Mouse (Mus musculus): ENCODE measurements around the gene Gal3st1.
A peak's percentile ranks its signal among the peaks of the same experiment; 100 is the strongest.
"Not testable (repeated sequence)": the region's sequence is repeated elsewhere in the genome, so short reads cannot be mapped to it uniquely, and the experiment has no call there.

The Gal3st1 gene

DNA sequence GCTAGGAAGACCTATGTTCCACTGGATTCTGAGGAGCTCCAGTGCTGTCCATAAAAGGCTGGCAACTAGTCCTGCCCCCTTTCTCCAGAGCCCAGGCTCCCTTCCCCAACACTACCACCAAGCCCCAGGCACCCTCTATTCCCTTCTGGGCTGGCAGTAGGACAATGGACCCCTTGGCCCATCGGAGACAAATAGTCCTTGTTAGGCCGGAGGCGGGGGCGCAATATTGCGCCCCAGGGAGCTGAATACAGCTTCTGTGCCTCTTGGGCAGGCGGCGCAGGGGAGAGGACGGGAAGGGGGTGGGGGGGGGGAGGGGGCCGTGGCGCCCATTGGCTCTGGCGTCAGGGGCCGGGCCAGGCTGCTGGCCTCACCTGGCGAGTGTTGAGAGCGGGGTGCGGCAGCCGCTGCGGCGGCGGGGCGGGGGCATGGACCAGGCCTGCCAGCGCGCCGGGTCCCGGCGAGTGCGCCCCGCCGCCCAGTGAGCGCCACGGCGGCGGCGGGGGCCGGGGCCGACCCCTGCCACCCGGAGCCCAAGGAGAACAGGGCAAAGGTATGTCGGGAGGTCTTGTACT is at the start of gene Gal3st1:
Gal3st1 (plus strand) TSS at position 346 of the 572 bp plus-strand sequence.
- no peak for DNase-seq

DNA sequence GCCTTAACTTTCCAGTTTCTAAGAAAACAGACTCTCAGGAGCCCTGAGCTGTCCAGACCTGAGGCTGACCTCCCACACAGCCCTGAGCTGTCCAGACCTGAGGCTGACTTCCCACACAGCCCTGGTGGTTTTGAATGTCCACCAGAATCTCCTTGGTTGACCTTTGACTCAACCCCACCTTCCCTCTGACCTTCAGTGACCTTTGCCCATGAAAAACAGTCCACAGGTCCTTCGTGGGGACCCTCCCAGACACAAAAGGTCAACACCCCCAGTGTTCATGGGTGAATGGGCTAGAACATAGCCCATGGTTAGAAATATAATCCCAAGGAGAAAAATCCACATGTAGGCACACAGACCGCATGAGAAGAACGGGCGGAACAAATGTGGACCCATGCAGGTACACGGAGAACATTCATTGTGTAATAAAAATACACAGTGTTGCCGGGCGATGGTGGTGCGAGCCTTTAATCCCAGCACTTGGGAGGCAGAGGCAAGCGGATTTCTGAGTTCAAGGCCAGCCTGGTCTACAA is 49.6 kb upstream of the Gal3st1 start:
- no peak for DNase-seq

DNA sequence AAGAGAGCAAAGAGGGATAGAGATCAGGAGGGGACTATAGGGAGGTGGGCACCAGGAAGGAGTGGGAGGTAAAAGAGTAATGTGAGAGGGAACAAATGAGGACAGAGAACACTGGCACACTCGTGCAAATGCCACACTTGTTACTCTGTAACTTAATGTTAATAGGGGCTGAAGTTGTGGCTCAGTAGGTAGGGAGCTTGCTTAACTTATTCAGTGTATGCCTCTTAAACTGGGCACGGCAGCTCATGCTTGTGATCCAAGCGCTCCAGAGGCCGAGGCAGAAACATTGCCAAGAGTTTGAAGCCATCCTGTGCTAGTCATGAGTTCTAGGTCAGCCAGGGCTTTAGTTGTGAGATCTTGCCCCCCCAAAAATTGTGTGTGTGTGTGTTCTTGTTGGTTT is 48.3 kb upstream of the Gal3st1 start:
- DNase-seq, result no peak

DNA sequence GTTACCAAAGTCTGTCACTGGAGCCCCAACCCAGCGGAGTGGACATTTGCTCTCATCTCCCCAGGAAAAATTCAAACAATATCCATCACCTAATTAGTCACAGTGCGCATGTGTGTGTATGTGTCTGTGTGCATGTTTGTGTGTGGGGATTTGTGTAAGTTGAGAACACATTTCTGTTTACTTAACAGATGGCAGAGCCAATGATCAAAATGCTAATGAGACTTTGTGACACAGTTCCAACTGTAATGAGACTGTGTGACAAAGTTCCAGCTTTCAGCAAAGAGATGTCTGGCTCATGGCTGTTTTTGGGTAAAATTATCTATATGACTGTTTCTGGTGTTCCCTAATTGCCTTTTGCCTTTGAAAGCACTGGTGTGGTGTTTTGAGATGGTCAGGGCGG is 47.1 kb upstream of the Gal3st1 start:
- no peak for DNase-seq

DNA sequence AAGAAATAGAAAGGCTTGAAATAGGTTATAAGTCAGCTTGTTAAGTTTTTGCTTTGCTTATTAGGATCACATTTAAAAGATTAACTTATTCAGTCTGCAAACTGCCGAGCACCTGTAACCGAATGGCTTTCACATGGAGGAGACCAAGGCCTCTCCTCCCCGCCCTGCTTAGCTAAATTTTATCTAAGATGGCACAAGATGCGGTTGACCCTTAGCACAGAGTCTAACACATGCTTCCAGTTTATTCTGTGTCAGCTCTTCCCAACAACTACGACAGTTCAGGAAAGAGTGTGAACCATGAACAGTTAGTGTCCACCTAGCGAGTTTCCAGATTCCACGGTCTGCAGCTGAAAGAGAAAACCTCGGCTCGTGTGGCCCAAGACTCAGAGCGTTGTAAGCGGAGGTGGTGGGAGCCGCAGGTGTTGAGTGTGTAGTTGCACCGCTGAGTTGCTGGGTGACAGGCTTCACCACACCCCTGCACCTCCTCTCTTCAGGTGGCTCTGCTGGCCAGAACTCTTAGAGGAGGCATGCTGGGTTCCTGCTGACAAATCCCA is 46.0 kb upstream of the Gal3st1 start:
- DNase-seq, result no peak

DNA sequence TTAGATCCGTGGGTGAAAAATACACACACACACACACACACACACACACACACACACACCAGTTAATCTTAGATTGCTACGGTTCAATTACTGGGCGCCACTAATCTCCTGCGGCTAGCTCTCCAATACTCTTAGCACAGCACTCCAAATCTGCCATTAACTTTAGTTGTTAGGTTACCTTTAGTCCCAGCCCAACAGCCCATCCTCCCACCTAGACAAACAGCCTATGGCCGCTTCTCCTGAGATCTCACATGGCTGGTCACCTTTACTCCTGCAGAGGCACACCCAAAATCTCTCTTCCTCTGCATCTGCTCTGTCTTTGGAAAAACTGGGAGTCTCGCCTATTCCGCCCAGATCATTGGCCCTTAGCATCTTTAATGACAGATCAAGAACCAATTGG is 42.1 kb upstream of the Gal3st1 start:
- no peak for DNase-seq

DNA sequence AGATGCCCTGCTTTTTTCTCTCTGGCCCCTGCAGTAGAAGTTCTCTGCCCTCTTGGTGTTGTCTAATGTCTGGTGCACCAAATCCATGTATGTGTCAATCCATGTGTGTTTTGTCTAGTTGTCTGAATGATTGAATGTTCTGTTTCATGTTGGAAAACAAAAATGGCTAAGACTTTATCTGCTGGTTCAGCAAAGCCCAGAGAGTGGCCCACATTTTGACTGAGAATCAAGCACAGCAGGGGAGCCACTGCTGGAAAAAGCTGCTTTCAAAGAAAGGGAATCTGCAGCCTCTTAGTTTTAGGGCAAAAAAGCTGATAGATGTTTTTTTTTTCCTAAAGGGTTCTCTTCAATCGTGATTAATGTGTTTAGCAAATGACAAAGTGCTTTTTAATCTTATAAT is 37.0 kb upstream of the Gal3st1 start:
- DNase-seq, result no peak

DNA sequence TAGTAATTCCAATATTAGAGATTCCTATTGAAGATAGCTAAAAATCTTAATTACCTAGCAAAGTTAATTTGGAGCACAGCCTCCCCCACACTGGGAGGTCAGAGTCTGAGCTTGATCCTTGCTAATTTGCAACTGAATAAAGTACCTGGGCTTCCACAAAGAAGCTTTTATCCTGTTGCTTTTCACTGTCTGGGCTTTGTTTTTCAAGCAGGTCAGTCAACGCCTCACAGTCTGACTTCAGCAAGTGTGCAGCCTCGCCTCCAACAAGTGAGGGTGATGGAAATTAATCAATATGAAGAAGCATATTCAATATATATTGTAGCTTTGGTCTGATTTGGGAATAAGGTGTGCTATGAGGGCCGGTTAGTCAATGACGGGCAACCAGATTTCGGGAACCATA is 28.6 kb upstream of the Gal3st1 start:
- not testable (repeated sequence) for DNase-seq

DNA sequence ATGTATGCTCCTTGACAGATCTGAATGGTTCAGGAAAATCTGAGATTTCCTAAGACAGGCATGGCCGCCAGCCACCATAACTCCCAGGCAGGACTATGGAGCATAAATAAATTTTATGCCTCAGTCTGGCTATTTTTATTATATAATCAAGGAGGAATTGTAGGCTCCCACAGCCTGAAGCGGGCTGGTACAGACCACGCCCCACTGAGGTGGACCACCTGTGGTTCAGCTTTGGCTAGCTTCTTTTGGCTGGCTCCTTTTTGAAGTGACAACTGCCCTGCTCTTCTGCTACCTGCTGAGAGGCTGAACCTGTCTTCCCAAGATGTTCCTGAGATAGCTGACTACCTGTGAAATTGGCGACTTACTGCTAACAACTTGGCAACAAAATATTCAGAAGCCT is 28.1 kb upstream of the Gal3st1 start:
- not testable (repeated sequence) for DNase-seq

DNA sequence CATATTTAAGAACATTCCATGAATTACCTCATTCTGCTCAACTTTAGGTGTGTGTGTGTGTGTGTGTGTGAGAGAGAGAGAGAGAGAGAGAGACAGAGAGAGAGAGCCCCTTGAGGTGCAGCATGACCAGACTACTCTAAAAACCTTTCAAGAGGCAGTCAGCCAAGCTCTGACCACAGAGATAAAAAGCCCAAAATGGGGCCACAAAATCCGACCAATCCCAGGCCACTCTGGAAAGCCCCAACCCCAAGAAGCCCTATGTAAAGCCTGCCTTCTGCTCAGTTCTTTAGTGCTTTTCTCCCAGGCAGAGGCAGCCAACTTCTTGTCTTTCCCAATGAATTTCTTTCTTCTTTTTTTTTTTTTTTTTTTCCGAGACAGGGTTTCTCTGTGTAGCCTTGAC is 22.5 kb upstream of the Gal3st1 start:
- no peak for DNase-seq

DNA sequence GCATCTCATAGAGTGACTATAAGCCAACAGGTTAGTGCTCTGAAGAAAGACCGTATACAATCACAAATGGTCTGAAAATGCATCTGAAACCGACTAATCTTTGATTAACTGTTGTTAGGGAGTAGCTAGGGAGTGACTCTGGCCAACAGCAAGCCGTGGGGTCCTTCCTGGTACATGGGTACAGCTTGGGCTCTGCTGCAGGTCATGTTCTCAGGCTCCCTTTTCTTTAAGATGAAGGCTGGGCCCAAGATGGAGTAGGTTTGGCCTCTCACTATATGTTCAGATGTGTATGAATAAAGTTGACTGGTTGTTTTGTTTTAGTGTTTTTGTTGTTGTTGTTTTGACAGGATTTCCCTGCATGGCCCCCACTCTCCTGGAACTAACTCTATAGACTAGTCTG is 21.7 kb upstream of the Gal3st1 start:
- no peak for DNase-seq

DNA sequence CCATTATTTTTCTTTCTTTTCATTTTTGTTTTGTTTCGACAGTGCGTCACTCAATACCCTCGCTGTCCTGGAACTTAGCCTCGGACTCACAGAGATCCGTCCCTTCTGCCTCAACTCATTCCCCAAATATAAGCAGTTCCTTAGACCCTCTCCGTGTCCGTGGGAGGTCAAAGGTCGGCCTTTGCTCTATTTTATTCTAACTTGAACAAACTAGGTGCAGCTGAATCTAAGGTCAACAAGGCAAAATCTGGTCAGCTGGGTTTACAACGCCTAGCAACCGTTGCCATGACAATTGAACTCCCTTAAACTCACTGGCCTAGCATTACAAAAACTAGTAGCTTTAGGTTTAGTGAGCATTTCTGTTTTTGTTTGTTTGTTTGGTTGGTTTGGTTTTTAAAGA is 20.3 kb upstream of the Gal3st1 start:
- peak in 1 of 2 experiments; percentile 6 for DNase-seq

DNA sequence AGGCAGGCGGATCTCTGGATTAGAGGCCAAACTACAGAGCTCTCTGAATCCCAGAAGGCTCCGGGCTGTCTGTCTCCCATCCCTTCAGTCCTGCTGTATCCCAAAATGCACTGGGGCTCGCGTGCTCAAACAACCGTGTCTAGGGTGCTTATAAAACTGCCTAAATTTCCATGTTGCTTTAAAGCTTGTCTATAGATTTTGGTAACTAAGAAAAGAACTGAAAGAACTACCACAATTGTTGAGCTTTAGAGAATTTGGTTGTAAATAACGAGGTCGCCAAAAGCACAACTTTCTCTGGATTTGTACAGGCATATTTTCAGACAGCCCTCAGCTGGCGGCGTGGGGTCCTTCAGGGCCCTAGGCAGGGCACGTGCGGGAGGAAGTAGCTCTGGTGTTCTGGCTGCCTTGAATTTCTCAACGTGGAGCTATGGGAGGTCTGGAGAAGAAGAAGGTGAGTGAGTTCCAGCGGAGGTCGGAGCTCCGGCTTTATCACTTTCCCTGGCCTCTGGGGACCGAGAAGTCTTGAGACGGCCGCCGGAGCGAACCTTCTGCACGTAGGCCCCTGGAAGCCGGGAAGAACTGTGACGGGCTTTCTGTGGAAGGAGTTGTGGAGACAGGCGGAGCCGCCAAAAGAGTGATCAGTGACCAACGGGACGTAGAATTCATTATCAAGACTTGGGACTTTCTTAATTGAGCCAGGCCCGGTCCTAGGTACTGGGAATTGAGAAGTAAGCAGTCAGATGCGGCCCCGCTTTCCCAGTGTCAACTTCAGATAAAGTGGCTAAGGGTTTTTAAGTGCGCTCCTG is 19.6 kb upstream of the Gal3st1 start, which contains the start of gene Pes1:
Pes1 (plus strand) TSS at position 366 of the 806 bp plus-strand sequence.
- peak; percentile 47 to 67 for DNase-seq

DNA sequence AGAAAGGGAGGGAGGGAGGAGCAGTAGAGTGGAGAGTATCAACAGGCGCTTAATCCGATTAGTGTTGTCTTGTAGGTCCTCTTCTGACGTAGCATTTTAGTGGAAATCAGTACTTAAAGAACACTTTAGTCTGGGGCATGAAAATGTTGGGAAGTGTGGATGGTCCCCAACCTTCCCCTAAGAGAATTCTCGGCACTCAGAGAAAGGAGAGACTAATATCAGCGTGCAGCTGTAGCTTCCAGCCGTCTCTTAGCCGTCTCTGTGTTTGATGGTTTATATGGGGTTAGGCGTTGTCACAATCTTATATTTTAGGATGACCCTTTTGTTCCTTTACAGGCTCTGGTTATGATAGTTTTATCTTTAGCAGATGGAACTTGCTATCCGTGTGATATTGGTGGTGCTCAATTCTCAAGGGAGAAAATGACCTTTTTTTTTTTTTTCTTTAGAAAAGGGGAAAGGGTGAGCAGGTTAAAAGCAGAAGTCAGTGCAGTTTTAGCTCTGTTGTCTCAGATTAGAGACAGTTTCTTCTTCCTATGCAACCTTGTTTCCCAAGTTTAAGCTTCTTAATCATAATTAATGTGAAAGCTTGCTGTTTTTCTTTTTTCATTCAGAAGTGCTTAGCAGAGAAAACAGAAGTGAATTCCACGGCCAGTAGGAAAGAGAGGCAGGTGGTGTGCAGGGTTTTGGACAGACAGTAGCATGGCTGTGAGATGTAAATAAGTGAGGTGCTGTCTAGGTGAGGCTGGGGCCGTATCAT is 18.8 kb upstream of the Gal3st1 start:
- DNase-seq, result no peak

DNA sequence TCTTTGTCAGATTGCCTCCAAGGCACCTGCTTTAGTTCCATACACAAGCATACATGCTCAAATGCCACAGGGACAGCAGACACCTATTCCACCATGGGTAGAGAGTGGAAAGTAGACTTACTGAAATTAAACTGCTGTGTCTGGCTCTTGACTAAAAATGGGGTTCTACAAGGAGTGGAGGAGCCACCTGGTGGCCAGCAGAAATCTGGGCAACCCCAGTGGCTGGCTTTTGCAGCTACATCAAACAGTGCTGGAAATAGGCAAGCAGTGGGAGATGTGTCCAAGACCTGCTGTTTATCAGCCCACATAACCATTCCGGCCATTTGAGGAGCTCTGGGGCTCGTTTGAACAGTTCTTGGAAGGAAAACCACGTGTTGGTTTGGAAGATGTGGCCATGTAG is 13.6 kb upstream of the Gal3st1 start:
- no peak for DNase-seq

DNA sequence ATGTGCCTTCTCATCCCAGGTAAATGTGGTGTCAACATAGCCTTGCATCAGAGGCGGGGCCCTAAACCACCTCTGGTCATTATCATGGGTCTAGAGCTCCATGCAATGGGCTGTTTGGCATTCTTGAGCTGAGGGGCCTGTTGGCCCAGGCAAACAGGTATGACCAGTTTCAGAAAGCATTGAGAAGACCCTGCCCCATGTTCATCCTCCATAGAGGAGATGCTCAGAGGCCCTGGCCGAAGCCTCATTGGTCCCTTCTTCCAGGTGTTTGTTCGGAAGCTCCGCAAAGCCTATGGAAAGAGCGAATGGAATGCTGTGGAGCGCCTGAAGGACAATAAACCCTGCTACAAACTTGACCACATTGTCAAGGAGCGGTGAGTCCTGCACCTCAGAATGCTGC is 13.1 kb upstream of the Gal3st1 start:
- DNase-seq, result no peak

DNA sequence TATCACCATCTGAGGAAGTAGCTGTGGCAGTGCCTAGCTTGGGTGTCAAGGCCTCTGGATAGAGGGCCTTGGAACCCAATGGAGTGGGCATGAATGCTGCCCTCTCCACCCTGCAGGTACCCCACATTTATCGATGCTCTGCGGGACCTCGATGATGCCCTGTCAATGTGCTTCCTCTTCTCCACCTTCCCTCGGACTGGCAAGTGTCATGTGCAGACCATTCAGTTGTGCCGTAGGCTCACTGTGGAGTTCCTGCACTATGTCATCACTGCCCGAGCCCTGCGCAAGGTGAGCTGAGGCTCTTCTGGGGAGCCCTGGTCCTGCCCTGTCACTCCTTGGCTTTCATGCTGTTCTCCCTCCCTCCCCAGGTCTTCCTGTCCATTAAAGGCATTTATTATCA is 10.4 kb upstream of the Gal3st1 start:
- no peak for DNase-seq

DNA sequence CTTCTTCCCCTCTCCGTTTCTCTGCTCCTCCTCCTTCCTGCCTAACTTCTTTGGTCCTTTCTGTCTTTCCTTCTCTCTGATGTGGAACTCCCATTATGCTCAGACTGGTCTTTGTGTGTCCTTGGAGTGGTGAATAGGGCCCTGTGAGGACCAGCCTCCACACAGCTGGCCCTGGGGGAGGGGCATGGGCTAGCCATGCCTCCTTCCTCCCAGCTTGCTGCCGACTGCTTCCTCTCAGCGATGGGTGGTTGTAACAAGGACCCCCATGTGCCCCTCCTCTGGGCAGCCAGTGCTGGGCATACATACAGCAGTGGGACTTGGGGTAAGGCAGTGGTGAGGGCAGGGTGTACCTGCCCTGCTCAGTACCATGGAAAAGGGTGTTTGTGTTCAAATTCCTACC is 9.1 kb upstream of the Gal3st1 start:
- no peak for DNase-seq

DNA sequence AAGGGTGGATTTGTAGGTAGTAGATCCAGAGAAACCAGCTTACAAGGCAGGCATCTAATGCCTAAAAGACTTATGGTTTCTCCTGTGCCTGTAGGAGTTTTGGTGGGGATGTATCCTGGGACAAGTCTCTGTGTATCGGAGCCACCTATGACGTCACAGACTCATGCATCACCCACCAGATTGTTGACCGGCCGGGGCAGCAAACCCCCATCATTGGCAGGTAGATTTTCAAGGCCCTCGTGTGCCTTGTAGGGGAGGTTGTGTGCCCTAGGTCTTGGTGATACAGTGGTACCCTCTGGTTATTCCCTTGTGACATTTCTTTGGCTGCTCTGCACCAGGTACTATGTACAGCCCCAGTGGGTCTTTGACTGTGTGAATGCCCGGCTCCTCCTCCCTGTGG is 6.8 kb upstream of the Gal3st1 start, which contains the start of gene 4930556J24Rik:
4930556J24Rik (minus strand) TSS at position 101 of the 400 bp plus-strand sequence.
- DNase-seq, result no peak

DNA sequence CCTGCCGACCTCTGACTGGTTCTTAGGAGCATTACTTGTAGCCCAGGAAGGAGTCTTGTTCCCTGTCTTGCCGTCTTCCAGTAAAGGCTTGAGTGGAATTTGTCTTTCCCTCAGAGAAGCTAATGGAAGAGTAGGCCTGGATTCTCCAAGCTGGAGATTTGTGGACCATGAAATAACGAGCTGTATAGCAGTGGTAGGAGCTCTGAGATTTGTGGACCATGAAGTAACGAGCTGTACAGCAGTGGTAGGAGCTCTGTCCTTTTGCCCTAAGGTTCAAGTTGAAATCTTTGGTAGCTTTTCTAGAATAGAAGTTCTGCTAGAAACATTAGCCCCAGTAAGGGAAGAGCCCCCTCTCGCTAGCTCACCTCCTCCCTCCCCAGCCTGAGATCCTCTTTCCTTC is 5.0 kb upstream of the Gal3st1 start:
- no peak for DNase-seq

DNA sequence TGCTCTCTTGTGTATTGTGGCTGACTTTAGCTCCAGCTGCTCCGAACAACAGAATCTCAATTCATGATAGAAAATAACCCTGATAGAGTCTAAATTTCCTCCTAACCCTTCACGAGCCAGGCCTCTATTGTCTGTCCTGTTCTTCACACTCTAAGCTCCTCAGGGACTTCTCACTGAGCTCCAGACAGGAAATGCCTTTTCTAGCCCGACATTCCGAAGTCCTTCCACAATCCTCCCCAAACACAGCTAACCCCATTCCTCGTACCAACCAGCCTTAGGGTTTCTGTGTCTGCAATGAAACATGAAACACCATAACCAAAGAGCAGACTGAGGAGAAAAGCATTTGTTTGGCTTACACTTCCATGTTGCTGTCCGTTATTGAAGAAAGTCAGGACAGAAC is 1.9 kb upstream of the Gal3st1 start:
- DNase-seq, result no peak

DNA sequence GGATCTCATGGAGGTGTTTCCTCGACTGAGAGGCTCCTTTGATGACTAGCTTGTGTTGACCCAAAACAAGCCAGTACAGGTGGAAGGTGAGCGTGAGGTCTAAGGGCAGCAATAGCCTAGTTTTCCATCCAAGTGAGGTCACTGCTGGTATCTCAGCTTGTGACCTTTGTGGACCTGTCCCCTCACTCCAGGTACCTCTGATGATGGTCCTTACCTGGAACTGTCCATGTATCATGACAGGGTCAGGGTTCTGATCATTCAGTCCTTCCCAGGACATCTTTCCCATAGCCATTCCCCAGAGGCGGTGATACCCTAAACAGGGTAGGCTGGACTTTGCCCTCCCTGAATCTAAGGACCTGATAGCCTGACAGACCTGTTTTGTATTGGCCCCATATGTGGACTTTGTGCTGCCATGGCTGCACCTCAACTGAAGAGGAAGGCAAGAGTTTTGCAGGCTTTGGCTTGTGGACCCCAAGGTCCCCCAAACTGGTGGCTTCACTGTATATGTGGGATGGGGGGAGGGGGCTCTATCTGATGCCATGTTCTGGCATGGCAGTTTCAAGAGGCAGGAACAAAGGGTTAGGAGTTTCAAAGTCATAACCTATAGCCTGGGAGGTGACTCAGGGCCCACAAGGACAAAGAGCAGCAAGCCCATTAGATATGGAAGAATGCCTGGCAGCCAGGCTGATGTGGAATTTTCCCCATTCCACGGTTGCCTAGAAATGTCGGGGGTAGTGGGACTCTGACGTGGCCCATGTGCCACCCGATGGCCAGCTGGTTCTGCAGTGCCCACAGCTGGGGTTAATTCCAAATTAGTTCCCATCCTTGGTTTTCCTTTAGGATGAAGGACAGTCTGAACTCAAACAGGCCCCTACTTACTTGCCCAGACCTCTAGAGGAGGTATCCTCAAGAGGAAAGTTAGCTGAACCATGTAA is 894 bp upstream of the Gal3st1 start:
- no peak for DNase-seq

All from thymus, adult 18-20 months (tissue).